Mouse (Mus musculus): ENCODE data around the gene Tspan5.
A peak's percentile ranks its signal among the peaks of the same experiment; 100 is the strongest.

Gene Tspan5

GRCm38 (mm10) chr3:138744030-138744774 lies 2.2 kb downstream of the Tspan5 start:
- no peak for DNase-seq (ENCODE audit: low spot score in 2 of 2)

GRCm38 (mm10) chr3:138745091-138745490 lies 3.1 kb downstream of the Tspan5 start:
- DNase-seq (ENCODE audit: low spot score in 2 of 2): no peak

- no peak for DNase-seq (ENCODE audit: low spot score in 2 of 2)
Measured at GRCm38 (mm10) chr3:138745596-138745995, 3.6 kb downstream of the Tspan5 start.

- DNase-seq (ENCODE audit: low spot score in 2 of 2): no peak
Measured at GRCm38 (mm10) chr3:138746556-138746955, 4.6 kb downstream of the Tspan5 start.

- no peak for DNase-seq (ENCODE audit: low spot score in 2 of 2)
Measured at GRCm38 (mm10) chr3:138747035-138747434, 5.0 kb downstream of the Tspan5 start.

- DNase-seq (ENCODE audit: low spot score in 2 of 2): no peak
Measured at GRCm38 (mm10) chr3:138747985-138748384, 6.0 kb downstream of the Tspan5 start.

GRCm38 (mm10) chr3:138749645-138750044 lies 7.7 kb downstream of the Tspan5 start:
- no peak for DNase-seq (ENCODE audit: low spot score in 2 of 2)

GRCm38 (mm10) chr3:138751328-138751727 lies 9.3 kb downstream of the Tspan5 start:
- DNase-seq (ENCODE audit: low spot score in 2 of 2): no peak

- no peak for DNase-seq (ENCODE audit: low spot score in 2 of 2)
Measured at GRCm38 (mm10) chr3:138752056-138752455, 10.1 kb downstream of the Tspan5 start.

- DNase-seq (ENCODE audit: low spot score in 2 of 2): no peak
Measured at GRCm38 (mm10) chr3:138752769-138753168, 10.8 kb downstream of the Tspan5 start.

GRCm38 (mm10) chr3:138753182-138753885 lies 11.3 kb downstream of the Tspan5 start:
- DNase-seq (ENCODE audit: low spot score in 2 of 2): no peak

- no peak for DNase-seq (ENCODE audit: low spot score in 2 of 2)
Measured at GRCm38 (mm10) chr3:138754328-138754727, 12.3 kb downstream of the Tspan5 start.

GRCm38 (mm10) chr3:138757283-138757682 lies 15.3 kb downstream of the Tspan5 start:
- no peak for DNase-seq (ENCODE audit: low spot score in 2 of 2)

GRCm38 (mm10) chr3:138759968-138760684 lies 18.1 kb downstream of the Tspan5 start:
- DNase-seq (ENCODE audit: low spot score in 2 of 2): no peak

- DNase-seq (ENCODE audit: low spot score in 2 of 2): no peak
Measured at GRCm38 (mm10) chr3:138760685-138761119, 18.7 kb downstream of the Tspan5 start.

GRCm38 (mm10) chr3:138761531-138761930 lies 19.5 kb downstream of the Tspan5 start:
- DNase-seq (ENCODE audit: low spot score in 2 of 2): no peak

GRCm38 (mm10) chr3:138763941-138764340 lies 21.9 kb downstream of the Tspan5 start:
- DNase-seq (ENCODE audit: low spot score in 2 of 2): no peak

- no peak for DNase-seq (ENCODE audit: low spot score in 2 of 2)
Measured at GRCm38 (mm10) chr3:138764782-138765181, 22.8 kb downstream of the Tspan5 start.

GRCm38 (mm10) chr3:138767034-138767433 lies 25.0 kb downstream of the Tspan5 start:
- no peak for DNase-seq (ENCODE audit: low spot score in 2 of 2)

GRCm38 (mm10) chr3:138768541-138769093 lies 26.6 kb downstream of the Tspan5 start:
- no peak for DNase-seq (ENCODE audit: low spot score in 2 of 2)

- peak; percentile 55 to 65 for DNase-seq (ENCODE audit: low spot score in 2 of 2)
Measured at GRCm38 (mm10) chr3:138770650-138771331, 28.8 kb downstream of the Tspan5 start.

Measured in right cerebral cortex, adult 2 months (tissue).